Mouse (Mus musculus) hindbrain, embryonic 15.5 days (tissue): Measurements from ENCODE around the gene 4930402H24Rik. TPM values are rescaled to one million over a fixed set of nuclear protein-coding genes. Genes with fewer than 3 reads are reported as not detected.
A peak's percentile ranks its signal among the peaks of the same experiment; 100 is the strongest.

Experiments used
- ATAC-seq: fragments of 200-750 bp; cut with Nextera tagmentation; 2 replicates; pipeline ENCODE4 v1.8.0; 2017; ENCODE audit warnings: low read depth, moderate number of reproducible peaks, moderate TSS enrichment; ENCODE audit not compliant: low FRiP score
- H3K27ac ChIP-seq: fragments of 300-500 bp; sonication (generic); replicated peaks from 2 replicates; pipeline ENCODE4 v1.5.1; 2015; ENCODE audit warnings: mild to moderate bottlenecking, inconsistent platforms
- H3K27me3 ChIP-seq: fragments of 300-500 bp; sonication (generic); 2 replicates; pipeline ENCODE4 v1.6.1; 2015; ENCODE audit warnings: control low read depth, inconsistent platforms
- H3K36me3 ChIP-seq: fragments of 300-500 bp; sonication (generic); 2 replicates; pipeline ENCODE4 v1.6.1; 2015; ENCODE audit warnings: control low read depth, inconsistent platforms
- H3K4me1 ChIP-seq: fragments of 300-500 bp; sonication (generic); replicated peaks from 2 replicates; pipeline ENCODE4 v1.6.1; 2015; ENCODE audit warnings: control low read depth, inconsistent platforms
- H3K4me2 ChIP-seq: fragments of 300-500 bp; sonication (generic); 2 replicates; pipeline ENCODE4 v1.6.1; 2015; ENCODE audit warnings: moderate library complexity, mild to moderate bottlenecking, inconsistent platforms
- H3K4me3 ChIP-seq: fragments of 300-500 bp; sonication (generic); 2 replicates; pipeline ENCODE4 v1.5.1; 2015; ENCODE audit warnings: mild to moderate bottlenecking, inconsistent platforms
- H3K9ac ChIP-seq: fragments of 300-500 bp; sonication (generic); 2 replicates; pipeline ENCODE4 v1.6.1; 2015; ENCODE audit warnings: inconsistent platforms
- H3K9me3 ChIP-seq: fragments of 300-500 bp; sonication (generic); 2 replicates; pipeline ENCODE4 v1.6.1; 2016; ENCODE audit warnings: control low read depth, inconsistent platforms
- WGBS: fragments of 180-500 bp; shearing (Covaris S2); methylation state at CpG from one replicate; pipeline ENCODE4 v1.1.7; 2015; 5-methylcytosine and 5-hydroxymethylcytosine counted together
- polyA plus RNA-seq: library from polyadenylated mRNA; unstranded; fragments of >200 nt; fragmentation: Nextera tagmentation; extraction: Ambion mirVana; gene quantifications from 2 replicates; pipeline ENCODE4 v1.2.1, GENCODE M21; 2015

4930402H24Rik gene
- polyA plus RNA-seq, 1 experiment from 2014 or later = 90.7 TPM

GRCm38 (mm10) chr2:130911691-130912090 lies 5.5 kb upstream of the 4930402H24Rik start:
- 79% methylated on average over 1 of the region's 1 CpGs for WGBS
- no peak for ATAC-seq
- Histone ChIP-seq H3K27ac (no peak overlapping the region), H3K9ac (no peak overlapping the region), H3K4me3 (no peak overlapping the region), H3K36me3 (no peaks in the 10 kb centered on the region), H3K4me1 (peaks cover 36% of the 10 kb centered on the region), H3K4me2 (no peak overlapping the region), H3K27me3 (no peaks in the 10 kb centered on the region), H3K9me3 (no peaks in the 10 kb centered on the region)

GRCm38 (mm10) chr2:130906584-130907315 lies 544 bp upstream of the 4930402H24Rik start:
- WGBS = under 1% methylated on average over 30 of the region's 58 CpGs
- peak overlapping the region; percentile 93 for H3K9ac ChIP-seq
- ATAC-seq = no peak; the same call in 1 of the 2 replicates
- H3K27me3 ChIP-seq = no peaks in the 10 kb centered on the region
- H3K9me3 ChIP-seq = no peaks in the 10 kb centered on the region
- H3K4me3 ChIP-seq = peak overlapping the region; percentile 99
- H3K4me1 ChIP-seq = peaks cover 36% of the 10 kb centered on the region
- H3K4me2 ChIP-seq = peak overlapping the region; percentile 67
- H3K27ac ChIP-seq = peak overlapping the region; percentile 91
- H3K36me3 ChIP-seq = no peaks in the 10 kb centered on the region

- no peak overlapping the region for H3K4me3 ChIP-seq
- H3K27ac ChIP-seq = no peak overlapping the region
- no peak overlapping the region for H3K9ac ChIP-seq
- H3K4me2 ChIP-seq = no peak overlapping the region
- no peak for ATAC-seq
- WGBS = 84% methylated on average over 2 of the region's 2 CpGs
- no peaks in the 10 kb centered on the region for H3K9me3 ChIP-seq
- H3K36me3 ChIP-seq = no peaks in the 10 kb centered on the region
- no peaks in the 10 kb centered on the region for H3K27me3 ChIP-seq
- no peaks in the 10 kb centered on the region for H3K4me1 ChIP-seq
Observed at GRCm38 (mm10) chr2:130898783-130899182, 7.4 kb downstream of the 4930402H24Rik start.

GRCm38 (mm10) chr2:130897856-130898255 lies 8.3 kb downstream of the 4930402H24Rik start:
- Histone ChIP-seq H3K9me3 (no peaks in the 10 kb centered on the region), H3K9ac (no peak overlapping the region), H3K27me3 (no peaks in the 10 kb centered on the region), H3K36me3 (no peaks in the 10 kb centered on the region), H3K27ac (no peak overlapping the region), H3K4me1 (no peaks in the 10 kb centered on the region), H3K4me2 (no peak overlapping the region), H3K4me3 (no peak overlapping the region)
- 62% methylated on average over 2 of the region's 2 CpGs for WGBS
- no peak for ATAC-seq

- H3K4me2 ChIP-seq = no peak overlapping the region
- no peak overlapping the region for H3K9ac ChIP-seq
- no peaks in the 10 kb centered on the region for H3K9me3 ChIP-seq
- H3K4me1 ChIP-seq = no peaks in the 10 kb centered on the region
- H3K27ac ChIP-seq = no peak overlapping the region
- ATAC-seq = no peak
- 0 out of 2 replicates have a peak, but pooled peaks cover 1% of the 10 kb centered on the region for H3K36me3 ChIP-seq
- H3K4me3 ChIP-seq = no peak overlapping the region
- WGBS = 49% methylated on average over 2 of the region's 2 CpGs
- no peaks in the 10 kb centered on the region for H3K27me3 ChIP-seq
Observed at GRCm38 (mm10) chr2:130896944-130897343, 9.3 kb downstream of the 4930402H24Rik start.

- Histone ChIP-seq H3K4me1 (no peaks in the 10 kb centered on the region), H3K9me3 (no peaks in the 10 kb centered on the region), H3K36me3 (peaks cover 6% of the 10 kb centered on the region; the same call in 1 of the 2 replicates), H3K4me2 (no peak overlapping the region), H3K27ac (no peak overlapping the region), H3K4me3 (no peak overlapping the region), H3K9ac (no peak overlapping the region), H3K27me3 (no peaks in the 10 kb centered on the region)
- no peak for ATAC-seq
- 77% methylated on average over 1 of the region's 1 CpGs for WGBS
Observed at GRCm38 (mm10) chr2:130887456-130887855, 18.8 kb downstream of the 4930402H24Rik start.

- Histone ChIP-seq H3K36me3 (peaks cover 5% of the 10 kb centered on the region; the same call in 1 of the 2 replicates), H3K27me3 (no peaks in the 10 kb centered on the region), H3K27ac (no peak overlapping the region), H3K9ac (no peak overlapping the region), H3K4me2 (no peak overlapping the region), H3K9me3 (no peaks in the 10 kb centered on the region), H3K4me1 (no peaks in the 10 kb centered on the region), H3K4me3 (no peak overlapping the region)
- no peak for ATAC-seq
Observed at GRCm38 (mm10) chr2:130886983-130887382, 19.2 kb downstream of the 4930402H24Rik start.

GRCm38 (mm10) chr2:130877376-130877775 lies 28.8 kb downstream of the 4930402H24Rik start:
- ATAC-seq = no peak
- Histone ChIP-seq H3K27ac (no peak overlapping the region), H3K9me3 (no peaks in the 10 kb centered on the region), H3K9ac (no peak overlapping the region), H3K36me3 (no peaks in the 10 kb centered on the region), H3K4me1 (no peaks in the 10 kb centered on the region), H3K4me3 (no peak overlapping the region), H3K27me3 (no peaks in the 10 kb centered on the region), H3K4me2 (no peak overlapping the region)
- 35% methylated on average over 3 of the region's 3 CpGs for WGBS

- H3K4me3 ChIP-seq = no peak overlapping the region
- H3K9ac ChIP-seq = no peak overlapping the region
- H3K4me2 ChIP-seq = no peak overlapping the region
- no peaks in the 10 kb centered on the region for H3K27me3 ChIP-seq
- no peaks in the 10 kb centered on the region for H3K36me3 ChIP-seq
- H3K27ac ChIP-seq = no peak overlapping the region
- H3K4me1 ChIP-seq = no peaks in the 10 kb centered on the region
- no peaks in the 10 kb centered on the region for H3K9me3 ChIP-seq
- ATAC-seq = no peak
- 90% methylated on average over 5 of the region's 5 CpGs for WGBS
Observed at GRCm38 (mm10) chr2:130870916-130871315, 35.3 kb downstream of the 4930402H24Rik start.

GRCm38 (mm10) chr2:130862091-130862490 lies 44.1 kb downstream of the 4930402H24Rik start:
- no peaks in the 10 kb centered on the region for H3K27me3 ChIP-seq
- H3K4me1 ChIP-seq = no peaks in the 10 kb centered on the region
- H3K27ac ChIP-seq = no peak overlapping the region
- ATAC-seq = no peak
- 85% methylated on average over 3 of the region's 3 CpGs for WGBS
- H3K9ac ChIP-seq = no peak overlapping the region
- H3K36me3 ChIP-seq = no peaks in the 10 kb centered on the region
- H3K9me3 ChIP-seq = no peaks in the 10 kb centered on the region
- H3K4me2 ChIP-seq = no peak overlapping the region
- H3K4me3 ChIP-seq = no peak overlapping the region

GRCm38 (mm10) chr2:130852964-130853363 lies 53.2 kb downstream of the 4930402H24Rik start:
- H3K9ac ChIP-seq = no peak overlapping the region
- H3K4me2 ChIP-seq = no peak overlapping the region
- no peak overlapping the region for H3K4me3 ChIP-seq
- H3K4me1 ChIP-seq = no peaks in the 10 kb centered on the region
- ATAC-seq = no peak
- no peaks in the 10 kb centered on the region for H3K27me3 ChIP-seq
- no peaks in the 10 kb centered on the region for H3K9me3 ChIP-seq
- no peak overlapping the region for H3K27ac ChIP-seq
- no peaks in the 10 kb centered on the region for H3K36me3 ChIP-seq
- 96% methylated on average over 1 of the region's 1 CpGs for WGBS

- Histone ChIP-seq H3K9me3 (no peaks in the 10 kb centered on the region), H3K9ac (no peak overlapping the region), H3K36me3 (no peaks in the 10 kb centered on the region), H3K27ac (no peak overlapping the region), H3K27me3 (no peaks in the 10 kb centered on the region), H3K4me1 (no peaks in the 10 kb centered on the region), H3K4me2 (no peak overlapping the region), H3K4me3 (no peak overlapping the region)
- 87% methylated on average over 9 of the region's 9 CpGs for WGBS
- ATAC-seq = no peak
Observed at GRCm38 (mm10) chr2:130851363-130852246, 54.6 kb downstream of the 4930402H24Rik start.
